Mouse (Mus musculus) embryonic facial prominence, embryonic 10.5 days (tissue): ENCODE measurements around the gene Map2k1. TPM values are rescaled to one million over a fixed set of nuclear protein-coding genes. Genes with fewer than 3 reads are reported as not detected.
"Not testable (repeated sequence)": the region's sequence is repeated elsewhere in the genome, so short reads cannot be mapped to it uniquely, and the experiment has no call there.

Experiments
- DNase-seq: peaks from one replicate; pipeline ENCODE4 v3.0.0-alpha.2; 2017; ENCODE audit warnings: low spot score
- H3K27ac ChIP-seq: fragments of 300-500 bp; sonication (generic); replicated peaks from 2 replicates; pipeline ENCODE4 v1.5.1; 2016; ENCODE audit warnings: mild to moderate bottlenecking
- H3K27me3 ChIP-seq: fragments of 300-500 bp; sonication (generic); replicated peaks from 2 replicates; pipeline ENCODE4 v1.6.1; 2016; ENCODE audit warnings: low read depth, mild to moderate bottlenecking; ENCODE audit not compliant: poor library complexity, severe bottlenecking
- H3K36me3 ChIP-seq: fragments of 300-500 bp; sonication (generic); replicated peaks from 2 replicates; pipeline ENCODE4 v1.6.1; 2016; ENCODE audit warnings: mild to moderate bottlenecking, moderate library complexity
- H3K4me1 ChIP-seq: fragments of 300-500 bp; sonication (generic); 2 replicates; pipeline ENCODE4 v1.6.1; 2016
- H3K4me3 ChIP-seq: fragments of 300-500 bp; sonication (generic); 2 replicates; pipeline ENCODE4 v1.5.1; 2016; ENCODE audit warnings: mild to moderate bottlenecking, moderate library complexity
- H3K9me3 ChIP-seq: fragments of 300-500 bp; sonication (generic); 2 replicates; pipeline ENCODE4 v1.6.1; 2016; ENCODE audit warnings: mild to moderate bottlenecking
- WGBS: fragments of 180-500 bp; shearing (Covaris S2); methylation state at CpG from one replicate; pipeline ENCODE4 v1.1.7; 2016; 5-methylcytosine and 5-hydroxymethylcytosine counted together
- polyA plus RNA-seq: library from polyadenylated mRNA; unstranded; fragments of >200 nt; fragmentation: Nextera tagmentation; extraction: Ambion mirVana; gene quantifications from 2 replicates; pipeline ENCODE4 v1.2.1, GENCODE M21; 2016

Map2k1 gene
- 82.6 and 89.3 TPM in 2 replicates for polyA plus RNA-seq

DNA sequence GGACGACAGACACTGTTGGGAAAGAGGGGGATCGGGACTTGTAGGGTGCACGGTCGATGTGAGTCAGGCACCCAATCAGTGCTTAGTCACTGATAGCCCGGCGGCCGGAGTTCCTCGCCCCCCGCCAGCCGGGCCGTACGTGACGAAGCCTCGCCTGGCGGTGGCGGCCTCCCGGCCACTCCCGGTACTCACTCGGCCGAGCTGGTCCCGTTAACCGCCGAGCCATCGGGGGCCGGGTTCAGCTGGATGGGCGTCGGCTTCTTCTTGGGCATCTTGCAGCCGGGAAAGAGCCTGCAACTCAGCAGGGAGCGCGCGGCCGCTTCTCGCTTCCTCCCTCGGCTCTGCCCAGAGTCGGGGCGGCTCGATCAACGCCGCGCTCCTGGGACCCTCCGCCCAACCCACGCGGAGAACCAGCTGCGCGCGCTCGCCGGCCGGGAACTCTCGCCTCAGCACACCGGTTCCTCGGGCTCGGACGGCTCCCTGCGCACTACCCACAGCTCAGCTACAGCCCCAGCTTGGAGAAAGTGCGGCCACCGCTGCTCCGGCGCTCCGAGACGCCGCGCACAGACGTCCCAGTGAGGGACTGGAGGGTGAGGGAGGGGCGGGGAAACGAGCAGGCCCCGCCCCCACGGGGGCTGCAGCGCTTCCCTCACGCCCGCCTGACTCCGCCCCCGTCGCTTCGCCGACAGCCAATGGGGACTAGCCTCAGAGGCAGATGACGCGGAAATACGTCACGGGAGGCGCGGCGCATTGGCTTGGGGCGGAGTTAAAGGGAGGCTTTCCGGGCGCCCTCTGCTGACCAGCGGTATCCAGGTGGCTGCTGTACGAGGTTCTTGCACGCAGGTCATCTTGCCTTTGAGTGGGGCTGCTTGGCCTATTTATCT is at the start of gene Map2k1:
Gene Map2k1 (minus strand): TSS at position 611 of the 884 bp plus-strand sequence.
- Histone ChIP-seq H3K9me3 (no peaks in the 10 kb centered on the region), H3K4me3 (peak within 1 kb of the TSS; percentile 95), H3K36me3 (peaks cover 9% of the 10 kb centered on the region), H3K4me1 (peaks cover 26% of the 10 kb centered on the region), H3K27ac (peak within 1 kb of the TSS; percentile 93), H3K27me3 (no peaks in the 10 kb centered on the region)
- peak; percentile 100 for DNase-seq
- under 1% methylated on average over 89 of the region's 89 CpGs for WGBS

DNA sequence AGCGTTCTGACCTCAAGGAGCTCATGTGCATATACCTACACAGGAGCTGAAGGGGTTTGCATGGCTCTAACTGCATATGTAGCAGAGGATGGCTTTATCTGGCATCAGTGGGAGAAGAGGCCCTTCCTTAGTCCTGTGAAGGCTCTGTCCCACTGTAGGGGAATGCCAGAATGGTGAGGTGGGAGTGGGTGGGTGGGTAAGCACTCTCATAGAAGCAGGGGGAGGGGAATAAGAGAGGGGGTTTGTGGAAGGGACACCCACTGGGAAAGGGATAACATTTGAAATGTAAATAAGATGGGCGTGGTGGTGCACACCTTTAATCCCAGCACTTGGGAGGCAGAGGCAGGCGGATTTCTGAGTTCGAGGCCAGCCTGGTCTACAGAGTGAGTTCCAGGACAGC is 49.7 kb upstream of the Map2k1 start:
- not testable (repeated sequence) for H3K27me3 ChIP-seq, H3K9me3 ChIP-seq, H3K27ac ChIP-seq, DNase-seq, H3K4me3 ChIP-seq, H3K4me1 ChIP-seq
- 88% methylated on average over 4 of the region's 4 CpGs for WGBS
- peaks cover 100% of the 10 kb centered on the region for H3K36me3 ChIP-seq

DNA sequence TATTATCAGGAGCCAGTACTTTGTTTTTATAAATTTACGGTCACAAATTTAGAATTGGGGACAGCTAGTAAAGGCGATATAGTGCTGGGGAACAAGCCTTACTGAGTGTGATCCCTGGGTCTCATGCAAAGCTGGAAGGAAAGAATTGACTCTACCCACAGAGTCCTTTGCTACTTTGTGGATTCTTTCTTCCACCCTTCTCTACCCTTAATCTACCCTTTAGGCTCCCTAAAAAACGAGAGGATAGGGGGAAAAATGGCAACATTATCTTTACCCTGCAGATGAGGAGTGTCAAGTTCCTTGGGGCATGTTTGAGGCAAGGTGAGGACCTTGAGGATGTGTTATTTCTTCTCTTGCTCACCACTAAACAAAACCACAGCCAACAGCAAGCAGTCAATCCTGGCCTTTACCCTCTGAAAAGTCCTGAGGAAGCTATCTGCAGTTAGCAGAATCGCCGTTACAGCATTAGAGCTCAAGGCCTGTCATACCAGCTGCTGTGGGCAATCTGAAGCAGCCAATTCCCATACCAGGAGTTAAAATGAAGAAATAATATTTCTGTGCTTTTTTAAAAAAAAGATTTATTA is 29.1 kb upstream of the Map2k1 start:
- peaks cover 10% of the 10 kb centered on the region for H3K4me1 ChIP-seq
- H3K27me3 ChIP-seq: no peaks in the 10 kb centered on the region
- H3K4me3 ChIP-seq: peak overlapping the region; percentile 93
- H3K9me3 ChIP-seq: no peaks in the 10 kb centered on the region
- 71% methylated on average over 5 of the region's 5 CpGs for WGBS
- no peak for DNase-seq
- peak overlapping the region; percentile 99 for H3K27ac ChIP-seq
- H3K36me3 ChIP-seq: peaks cover 33% of the 10 kb centered on the region

DNA sequence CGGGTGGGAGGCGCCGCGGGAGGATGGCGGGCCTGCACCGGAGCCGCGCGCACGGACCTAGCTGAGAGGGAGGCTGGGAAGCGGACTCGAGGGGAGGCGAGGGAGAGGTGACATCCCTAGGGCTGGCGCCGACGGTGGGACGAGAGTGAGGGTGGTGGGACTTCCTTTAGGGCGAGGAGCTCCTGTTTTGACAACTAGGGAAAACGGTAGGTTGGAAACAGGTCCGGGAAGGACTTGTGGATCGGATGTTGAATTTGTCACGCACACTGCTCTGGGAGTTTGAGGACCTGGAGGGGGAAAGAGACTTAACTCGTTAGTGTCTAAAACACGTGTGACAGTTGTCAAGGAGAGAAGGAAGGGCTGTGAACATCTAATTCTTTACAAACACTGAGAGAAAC is 28.3 kb upstream of the Map2k1 start:
- DNase-seq: no peak
- under 1% methylated on average over 24 of the region's 24 CpGs for WGBS
- peaks cover 26% of the 10 kb centered on the region for H3K36me3 ChIP-seq
- H3K27ac ChIP-seq: peak overlapping the region; percentile 99
- peaks cover 10% of the 10 kb centered on the region for H3K4me1 ChIP-seq
- H3K4me3 ChIP-seq: peak overlapping the region; percentile 93
- H3K9me3 ChIP-seq: no peaks in the 10 kb centered on the region
- H3K27me3 ChIP-seq: no peaks in the 10 kb centered on the region

DNA sequence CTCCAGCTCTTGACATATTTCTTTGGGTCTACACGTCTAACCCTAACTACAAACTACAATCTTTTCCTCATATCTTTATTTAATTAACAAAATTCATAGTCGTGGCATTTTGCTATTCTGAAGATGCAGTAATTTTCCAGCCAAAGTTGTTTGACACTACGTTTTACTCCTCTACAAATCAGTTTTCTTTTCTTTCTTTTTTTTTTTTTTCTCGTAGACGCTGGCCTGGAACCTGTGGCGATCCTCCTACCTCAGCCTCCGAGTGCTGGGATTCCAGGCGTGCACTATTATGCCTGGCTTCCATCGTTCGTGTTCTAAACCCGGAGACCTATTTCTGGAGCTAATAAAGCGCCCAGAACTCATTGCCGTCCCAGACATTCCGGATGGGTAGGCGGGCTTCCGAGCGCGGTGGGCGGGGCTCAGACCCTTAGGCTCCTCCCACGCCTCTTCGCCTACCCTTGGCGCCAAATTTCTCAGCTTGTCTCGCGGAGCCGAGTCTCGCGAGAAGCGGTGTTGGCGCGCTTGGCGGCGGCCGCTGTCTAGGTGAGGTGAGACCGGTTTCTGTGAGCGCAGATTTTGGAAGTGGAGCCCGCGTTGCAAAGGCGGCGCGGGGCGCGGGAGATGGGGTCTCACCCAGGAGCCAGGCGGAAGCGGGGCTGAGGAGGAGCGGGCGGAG is 27.8 kb upstream of the Map2k1 start, which contains the start of gene Tipin:
Gene Tipin (plus strand): TSS at position 477 of the 676 bp plus-strand sequence.
- peaks cover 23% of the 10 kb centered on the region for H3K36me3 ChIP-seq
- H3K27me3 ChIP-seq: no peaks in the 10 kb centered on the region
- peaks cover 10% of the 10 kb centered on the region for H3K4me1 ChIP-seq
- DNase-seq: peak; percentile 97
- WGBS: 3% methylated on average over 46 of the region's 46 CpGs
- peak within 1 kb of the TSS; percentile 93 for H3K4me3 ChIP-seq
- no peaks in the 10 kb centered on the region for H3K9me3 ChIP-seq
- peak within 1 kb of the TSS; percentile 99 for H3K27ac ChIP-seq

DNA sequence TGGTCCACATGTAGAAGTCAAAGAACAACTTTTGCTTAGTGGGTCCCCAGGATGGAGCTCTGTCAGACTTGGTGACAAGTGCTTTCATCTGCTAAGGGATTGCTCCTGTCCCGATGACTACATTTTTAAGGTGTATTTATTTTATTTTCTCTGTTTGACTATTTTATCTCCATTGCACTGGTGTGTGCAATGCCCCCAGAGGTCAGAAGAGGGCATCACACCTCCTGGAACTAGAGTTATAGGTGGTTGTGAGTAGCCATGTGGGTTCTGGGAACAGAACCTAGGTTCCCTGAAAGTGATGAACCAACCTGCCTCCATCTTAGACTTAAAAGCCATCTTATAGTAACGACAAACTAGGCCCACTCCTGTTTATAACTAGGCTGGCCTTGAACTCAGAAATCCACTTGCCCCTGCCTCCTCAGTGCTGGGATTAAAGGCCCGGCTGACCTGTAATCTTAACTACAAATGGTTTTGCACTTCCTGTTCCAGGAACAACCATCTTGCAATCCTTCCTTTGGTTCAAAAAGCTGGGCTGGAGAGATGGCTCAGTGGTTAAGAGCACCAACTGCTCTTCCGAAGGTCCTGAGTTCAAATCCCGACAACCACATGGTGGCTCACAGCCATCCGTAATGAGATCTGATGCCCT is 25.4 kb upstream of the Map2k1 start:
- Histone ChIP-seq H3K36me3 (peaks cover 9% of the 10 kb centered on the region), H3K4me1 (peaks cover 10% of the 10 kb centered on the region), H3K4me3 (no peak overlapping the region), H3K9me3 (no peaks in the 10 kb centered on the region), H3K27me3 (no peaks in the 10 kb centered on the region), H3K27ac (no peak overlapping the region)
- DNase-seq: no peak
- WGBS: 95% methylated on average over 6 of the region's 6 CpGs

DNA sequence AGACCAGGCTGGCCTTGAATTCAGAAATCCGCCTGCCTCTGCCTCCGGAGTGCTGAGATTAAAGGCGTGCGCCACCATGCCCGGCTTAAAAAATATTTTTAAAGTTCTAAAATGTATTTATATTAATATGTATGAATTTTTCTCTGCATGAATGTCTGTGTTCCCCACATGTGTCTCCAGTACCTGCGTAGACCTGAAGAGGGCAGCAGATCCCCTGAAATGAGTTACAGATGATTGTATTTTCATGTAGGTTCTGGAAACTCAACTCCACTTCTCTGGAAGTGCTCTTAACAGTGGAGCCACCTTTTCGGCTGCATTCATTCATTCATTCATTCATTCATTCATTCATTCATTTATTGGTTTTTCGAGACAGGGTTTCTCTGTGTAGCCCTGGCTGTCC is 24.3 kb upstream of the Map2k1 start:
- Histone ChIP-seq H3K36me3 (0 out of 2 replicates have a peak, but pooled peaks cover under 1% of the 10 kb centered on the region), H3K4me3 (no peak overlapping the region), H3K27me3 (no peaks in the 10 kb centered on the region), H3K4me1 (peaks cover 7% of the 10 kb centered on the region), H3K9me3 (no peaks in the 10 kb centered on the region), H3K27ac (no peak overlapping the region)
- DNase-seq: peak; percentile 71
- 67% methylated on average over 8 of the region's 8 CpGs for WGBS

DNA sequence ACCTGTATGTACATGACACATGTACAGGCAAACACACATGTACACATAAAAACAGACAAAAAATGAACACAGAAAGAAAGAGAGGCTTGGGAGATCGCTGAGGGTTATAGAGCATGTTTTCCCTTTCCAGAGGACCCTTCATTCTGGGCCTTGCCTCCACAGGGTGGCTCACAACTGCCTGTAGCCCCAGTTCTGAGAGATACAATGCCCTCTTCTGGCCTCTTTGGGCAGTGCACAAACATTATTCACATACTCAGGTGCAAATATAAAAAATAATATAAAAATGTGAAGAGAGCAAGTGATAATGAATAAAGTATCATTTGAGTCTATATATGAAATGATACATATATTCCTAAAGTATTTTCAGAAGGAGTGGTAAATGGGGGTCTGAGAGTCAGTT is 21.5 kb upstream of the Map2k1 start:
- H3K4me1 ChIP-seq: no peaks in the 10 kb centered on the region
- no peaks in the 10 kb centered on the region for H3K36me3 ChIP-seq
- H3K9me3 ChIP-seq: no peaks in the 10 kb centered on the region
- no peak for DNase-seq
- WGBS: 65% methylated on average over 1 of the region's 1 CpGs
- no peak overlapping the region for H3K4me3 ChIP-seq
- H3K27me3 ChIP-seq: no peaks in the 10 kb centered on the region
- H3K27ac ChIP-seq: no peak overlapping the region

DNA sequence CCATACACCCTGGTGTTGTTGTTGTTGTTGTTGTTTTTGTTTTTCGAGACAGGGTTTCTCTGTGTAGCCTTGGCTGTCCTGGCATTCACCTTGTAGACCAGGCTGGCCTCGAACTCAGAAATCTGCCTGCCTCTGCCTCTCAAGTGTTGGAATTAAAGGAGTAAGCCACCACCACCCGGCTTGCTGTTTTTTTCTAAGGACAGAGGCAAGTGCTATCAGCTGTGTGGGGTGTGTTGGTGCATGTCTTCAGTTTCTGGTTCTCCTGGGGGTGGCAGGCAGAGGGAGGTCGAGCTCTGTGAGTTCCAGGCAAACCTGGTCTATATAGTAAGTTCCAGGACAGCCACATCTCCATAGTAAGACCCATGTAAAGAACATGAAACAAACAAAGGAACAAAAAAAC is 20.9 kb upstream of the Map2k1 start:
- no peaks in the 10 kb centered on the region for H3K27me3 ChIP-seq
- no peak overlapping the region for H3K27ac ChIP-seq
- H3K9me3 ChIP-seq: no peaks in the 10 kb centered on the region
- no peaks in the 10 kb centered on the region for H3K36me3 ChIP-seq
- no peak for DNase-seq
- H3K4me3 ChIP-seq: no peak overlapping the region
- 78% methylated on average over 4 of the region's 4 CpGs for WGBS
- no peaks in the 10 kb centered on the region for H3K4me1 ChIP-seq

DNA sequence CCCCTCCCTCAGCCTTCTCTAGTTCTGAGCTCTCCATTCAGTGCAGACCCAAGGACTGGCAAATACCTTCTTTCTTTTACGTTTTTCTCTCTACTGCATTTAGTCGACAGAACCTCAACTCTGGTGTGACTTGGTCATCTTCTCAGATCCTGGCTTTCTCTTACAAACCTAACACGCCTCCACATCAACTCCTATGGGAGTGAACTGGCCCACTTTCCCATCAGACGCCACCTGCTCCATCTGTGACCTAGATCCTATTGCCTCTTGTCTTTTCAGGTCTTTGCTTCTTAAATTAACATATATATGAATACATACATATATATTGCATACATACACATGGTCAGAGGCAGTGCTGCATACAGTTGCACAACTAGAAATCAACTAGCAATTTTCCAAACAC is 20.3 kb upstream of the Map2k1 start:
- no peaks in the 10 kb centered on the region for H3K9me3 ChIP-seq
- no peaks in the 10 kb centered on the region for H3K27me3 ChIP-seq
- no peaks in the 10 kb centered on the region for H3K36me3 ChIP-seq
- WGBS: 75% methylated on average over 4 of the region's 4 CpGs
- no peak overlapping the region for H3K27ac ChIP-seq
- no peaks in the 10 kb centered on the region for H3K4me1 ChIP-seq
- no peak for DNase-seq
- no peak overlapping the region for H3K4me3 ChIP-seq

DNA sequence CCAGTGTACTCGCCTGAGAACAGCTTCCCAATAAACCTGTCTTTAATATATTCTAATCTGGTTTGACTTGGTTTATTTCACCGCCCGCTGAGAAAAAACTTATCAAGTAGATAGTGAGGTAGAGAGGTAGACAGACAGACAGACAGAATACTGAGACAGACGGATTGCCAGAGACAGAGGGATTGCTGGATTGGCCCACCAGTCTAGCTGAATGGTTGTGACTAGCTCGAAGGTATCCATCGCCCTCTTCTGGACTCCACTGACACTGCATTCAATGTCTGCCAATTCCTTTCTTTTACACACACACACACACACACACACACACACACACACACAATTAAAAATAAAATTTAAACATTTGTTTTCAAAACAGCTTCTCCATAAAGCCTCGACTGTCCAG is 19.2 kb upstream of the Map2k1 start:
- 46% methylated on average over 7 of the region's 7 CpGs for WGBS
- no peak overlapping the region for H3K4me3 ChIP-seq
- H3K9me3 ChIP-seq: no peaks in the 10 kb centered on the region
- H3K27me3 ChIP-seq: no peaks in the 10 kb centered on the region
- DNase-seq: peak; percentile 60
- no peaks in the 10 kb centered on the region for H3K36me3 ChIP-seq
- no peak overlapping the region for H3K27ac ChIP-seq
- no peaks in the 10 kb centered on the region for H3K4me1 ChIP-seq

DNA sequence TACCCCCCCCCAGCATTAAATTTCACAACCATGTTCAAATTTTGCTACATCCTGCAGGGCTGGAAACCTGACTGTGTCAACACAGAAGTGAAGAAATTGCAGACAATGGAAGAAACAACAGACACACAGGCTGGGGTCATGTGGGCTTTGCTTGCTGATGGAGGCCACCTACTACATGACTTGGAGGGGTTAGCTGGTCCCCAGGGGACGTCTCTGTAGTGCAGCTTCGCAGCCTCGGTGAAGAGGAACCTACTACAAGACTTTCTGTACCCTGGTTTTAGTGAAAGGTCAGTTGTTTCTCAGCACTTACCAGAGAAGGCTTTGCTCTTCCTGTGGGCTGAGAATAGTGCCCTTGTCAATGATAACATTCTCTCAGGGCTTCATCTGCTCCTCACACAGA is 17.8 kb upstream of the Map2k1 start:
- no peak overlapping the region for H3K27ac ChIP-seq
- WGBS: 67% methylated on average over 3 of the region's 3 CpGs
- DNase-seq: no peak
- no peaks in the 10 kb centered on the region for H3K36me3 ChIP-seq
- no peak overlapping the region for H3K4me3 ChIP-seq
- no peaks in the 10 kb centered on the region for H3K4me1 ChIP-seq
- no peaks in the 10 kb centered on the region for H3K9me3 ChIP-seq
- H3K27me3 ChIP-seq: no peaks in the 10 kb centered on the region
